Mouse (Mus musculus) kidney, adult 2 months (tissue): ENCODE results near the gene Inhbb.

Source experiments
- CTCF ChIP-seq: fragments of 200-500 bp; conservative IDR thresholded peaks from 2 replicates; pipeline ENCODE4 v1.5.1; 2011; ENCODE audit warnings: low read depth, mild to moderate bottlenecking, control low read depth, low read length, moderate library complexity, mixed read lengths; ENCODE audit not compliant: insufficient read depth, insufficient read length
- POLR2A ChIP-seq: fragments of 200-500 bp; IDR thresholded peaks from one replicate; pipeline ENCODE4 v1.6.1; 2011; ENCODE audit warnings: low read depth, low read length, control low read depth

DNA sequence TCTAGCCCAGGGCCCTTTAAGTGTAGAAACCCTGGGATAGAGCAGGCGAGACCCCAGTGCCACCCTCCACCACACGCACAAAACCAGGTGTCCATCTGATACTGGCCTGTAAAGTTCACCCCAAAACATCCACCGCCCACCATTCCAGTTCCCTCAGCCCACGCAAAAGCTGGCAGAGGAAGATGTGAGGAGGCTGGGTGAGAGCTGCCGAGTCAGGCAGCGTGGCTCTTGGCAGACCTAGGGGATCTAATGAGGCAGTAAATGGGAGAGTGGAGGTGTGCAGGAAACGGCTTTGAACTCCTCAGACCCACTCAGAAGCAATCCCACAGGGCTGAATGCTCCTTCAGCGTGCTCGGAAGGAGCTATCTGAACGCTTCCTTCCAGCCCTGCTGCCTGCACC, 29.4 kb upstream of the Inhbb start:
- TF ChIP-seq CTCF (no peak), POLR2A (no peak)
